Mouse (Mus musculus) thymus, postnatal 10 days (tissue): ENCODE measurements at regions not wholly inside any gene's neighbourhood (a gene's known extent, or its start where the extent isn't known, plus 50 kb on each side); places are given as distances from the start of the nearest gene placed in this dataset.

Source experiments
- DNase-seq, 2 experiments: peaks; one replicate each; pipeline ENCODE4 v3.0.0; 2021; ENCODE audit warnings: low spot score in 2 of 2

DNA sequence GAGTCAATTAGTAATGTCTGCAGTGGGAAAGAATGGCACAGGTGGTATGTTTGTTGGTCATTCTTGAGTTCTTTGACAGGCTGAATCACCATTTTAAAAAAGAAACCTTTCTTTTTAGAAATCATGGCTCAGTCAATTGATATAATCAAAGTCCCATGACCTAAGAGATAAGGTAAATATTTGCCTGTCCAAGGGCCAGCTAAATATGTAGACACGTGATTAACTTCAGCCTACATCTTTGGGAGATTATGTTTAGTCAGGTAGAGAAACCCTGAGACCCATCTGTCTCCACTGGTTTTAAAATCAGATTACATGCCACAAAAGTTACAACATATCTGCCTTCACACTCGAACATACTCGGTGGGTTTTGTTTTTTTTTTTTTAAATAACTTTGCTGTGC lies 128.6 kb upstream of the Kazn start:
- DNase-seq: no peak

DNA sequence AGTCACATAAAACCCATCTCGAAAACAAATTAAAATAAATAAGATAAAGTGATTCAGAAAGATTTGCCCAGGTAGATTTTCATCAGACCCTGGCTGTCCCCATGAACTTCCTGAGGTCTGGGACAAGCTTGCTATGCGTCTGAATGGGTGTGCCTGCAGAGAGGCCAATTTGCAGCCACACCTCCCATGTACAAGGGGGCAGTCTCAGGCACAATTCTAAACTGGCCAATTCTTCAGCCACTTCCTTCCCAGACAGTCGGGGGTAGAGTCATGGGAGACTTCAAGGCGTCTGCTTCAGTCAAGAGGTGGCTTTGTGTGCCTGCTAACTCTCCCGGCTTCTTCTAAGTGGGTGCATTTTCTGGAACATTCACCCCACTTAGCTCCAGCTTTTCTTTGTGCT lies 122.9 kb upstream of the Kazn start:
- no peak for DNase-seq

DNA sequence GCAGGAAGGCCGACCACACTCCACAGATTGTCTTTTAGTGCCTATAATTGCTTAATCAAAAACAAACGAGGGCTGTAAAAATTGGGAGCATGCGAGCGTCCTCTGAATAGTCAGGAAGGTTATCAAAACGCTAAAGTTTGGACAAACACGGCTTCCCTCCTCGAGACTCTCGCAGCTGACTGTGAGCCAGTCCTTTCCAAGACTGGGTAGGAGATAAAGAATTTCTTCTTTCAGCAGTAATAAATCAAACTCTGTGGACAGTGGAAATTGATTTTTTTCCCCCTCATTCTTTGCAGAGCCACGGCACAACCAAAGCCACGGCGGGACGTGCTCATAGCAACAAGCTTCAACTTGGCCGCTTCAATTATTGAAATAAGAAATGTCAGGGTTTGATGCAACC lies 119.7 kb upstream of the Kazn start:
- no peak for DNase-seq

DNA sequence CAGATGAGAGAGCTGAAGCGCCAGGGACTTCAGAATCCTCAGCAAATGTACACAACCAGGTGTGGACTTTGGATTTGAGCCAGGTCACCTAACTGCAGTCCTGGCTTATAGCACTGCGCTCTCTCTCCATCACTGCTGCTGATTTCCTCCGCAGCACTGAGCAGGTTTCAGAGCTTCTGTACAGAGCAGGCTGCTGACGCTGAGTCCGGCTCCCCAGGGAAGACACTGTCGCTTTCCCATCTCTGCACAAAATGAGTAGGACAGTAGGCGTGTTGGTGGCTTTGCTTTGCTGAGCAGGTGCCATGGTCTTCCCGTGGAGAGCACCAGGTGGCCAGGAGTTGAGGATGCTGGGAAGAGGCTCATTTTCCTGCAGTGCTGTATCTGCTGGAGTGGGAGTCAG lies 116.2 kb upstream of the Kazn start:
- no peak for DNase-seq

DNA sequence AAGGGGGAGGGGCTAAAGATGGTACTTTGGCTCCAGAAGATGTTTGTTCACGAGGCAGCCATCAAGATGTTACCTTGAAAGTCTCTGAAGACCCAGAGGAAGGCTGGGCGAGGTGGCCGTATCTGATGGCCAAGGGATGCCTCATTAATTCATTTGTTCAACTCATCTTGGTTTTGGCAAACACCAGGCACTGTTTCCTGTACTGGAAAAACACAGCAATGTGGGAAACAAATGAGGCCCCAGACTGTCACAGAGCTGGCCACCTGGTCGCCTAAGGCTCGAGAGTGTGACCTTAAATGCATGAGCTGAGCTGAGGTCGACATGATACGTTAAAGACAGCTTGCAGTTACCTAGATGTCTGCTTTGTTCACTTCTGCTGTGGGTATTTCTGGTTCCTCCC lies 114.3 kb upstream of the Kazn start:
- DNase-seq: no peak

DNA sequence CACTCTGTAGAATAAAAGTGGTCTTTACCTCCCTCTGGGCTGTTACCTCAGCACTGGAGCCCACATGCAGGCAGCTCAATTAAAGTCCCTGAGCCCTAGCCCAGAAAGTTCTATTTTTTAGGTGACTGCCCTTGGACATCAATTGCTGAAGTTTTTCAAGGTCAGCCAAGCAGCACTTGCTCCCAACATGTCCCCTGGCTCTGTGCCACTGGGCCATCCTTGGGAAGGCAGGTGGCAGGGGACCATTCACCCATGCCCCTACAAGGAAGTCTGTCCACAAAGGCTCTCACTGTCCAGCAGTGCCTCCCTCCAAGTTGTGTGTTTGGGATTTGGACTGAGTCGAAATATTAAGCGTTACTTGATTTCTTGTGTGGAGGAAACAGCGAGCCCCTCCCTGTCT lies 112.6 kb upstream of the Kazn start:
- DNase-seq: no peak

DNA sequence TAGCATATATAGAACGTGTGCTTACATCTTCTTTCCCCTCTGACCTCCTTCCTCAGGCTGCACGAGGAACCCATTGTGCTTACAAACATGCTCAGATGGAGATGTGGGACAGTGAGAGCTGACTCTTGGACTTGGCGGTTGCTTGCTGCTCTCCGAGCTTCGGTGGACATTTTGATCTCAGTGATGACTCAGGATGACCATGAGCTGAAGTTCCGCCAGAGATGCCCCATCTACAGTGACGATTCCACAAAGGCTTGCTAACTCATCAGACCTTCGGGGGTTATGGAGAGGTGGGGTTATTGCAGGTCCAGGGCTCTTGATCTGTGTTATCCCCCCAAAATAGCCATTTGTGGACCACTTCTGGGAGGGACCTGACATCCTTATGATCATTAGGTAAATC lies 111.8 kb upstream of the Kazn start:
- no peak for DNase-seq

DNA sequence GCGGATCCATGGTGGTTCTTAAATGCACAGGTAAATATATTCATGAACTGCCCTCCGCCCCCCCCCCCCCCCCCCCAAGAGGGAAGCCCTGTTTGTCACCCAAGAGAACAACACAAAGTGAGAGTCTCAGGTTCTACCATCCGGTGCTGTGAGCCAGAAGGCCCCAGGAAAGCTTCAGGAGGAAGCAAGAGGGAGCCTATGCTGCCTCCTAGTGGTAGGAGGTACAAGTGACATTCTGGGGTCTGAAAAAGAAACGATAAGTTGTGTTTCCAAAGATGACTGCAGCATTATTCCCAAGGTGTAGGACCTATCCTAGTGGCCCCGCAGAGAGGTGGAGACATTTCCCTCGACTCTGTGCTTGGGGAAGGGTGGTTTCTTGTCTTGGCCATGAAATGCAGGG lies 109.7 kb upstream of the Kazn start:
- DNase-seq: peak in 1 of 2 experiments; percentile 16

DNA sequence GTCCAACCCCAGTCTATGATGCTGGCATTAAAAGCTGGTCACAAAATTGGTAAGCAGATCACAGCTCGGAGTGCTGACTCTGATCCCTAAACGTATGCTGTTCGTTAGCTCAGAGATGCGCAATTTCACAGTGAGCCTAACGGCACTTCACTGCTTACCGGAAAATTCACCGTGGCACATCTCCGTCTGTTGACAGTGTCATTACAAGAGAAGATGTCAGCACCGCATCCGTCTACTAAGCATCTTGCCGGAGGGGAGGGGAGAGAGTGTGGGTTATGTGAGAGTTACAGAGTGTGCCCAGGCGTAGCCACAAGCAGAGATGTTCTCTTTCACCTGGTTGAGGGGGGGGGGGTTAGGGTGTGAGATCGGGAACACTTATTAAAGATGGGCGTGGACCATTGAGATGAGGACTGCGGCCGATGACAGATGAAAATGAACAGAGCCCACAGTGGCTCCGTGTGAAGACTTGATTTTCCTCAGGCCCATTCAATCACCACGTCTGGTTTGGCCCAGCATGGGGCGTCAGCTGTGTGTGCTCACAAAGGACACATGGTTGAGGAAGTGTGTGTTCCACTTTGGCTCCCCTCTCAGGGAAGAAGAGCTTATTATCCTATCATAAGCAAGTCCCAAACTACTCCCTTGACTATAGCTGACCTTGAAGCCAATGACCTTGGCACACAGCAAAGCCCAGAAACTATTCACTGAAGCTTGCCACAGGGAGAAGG lies 103.4 kb upstream of the Kazn start:
- DNase-seq: no peak

DNA sequence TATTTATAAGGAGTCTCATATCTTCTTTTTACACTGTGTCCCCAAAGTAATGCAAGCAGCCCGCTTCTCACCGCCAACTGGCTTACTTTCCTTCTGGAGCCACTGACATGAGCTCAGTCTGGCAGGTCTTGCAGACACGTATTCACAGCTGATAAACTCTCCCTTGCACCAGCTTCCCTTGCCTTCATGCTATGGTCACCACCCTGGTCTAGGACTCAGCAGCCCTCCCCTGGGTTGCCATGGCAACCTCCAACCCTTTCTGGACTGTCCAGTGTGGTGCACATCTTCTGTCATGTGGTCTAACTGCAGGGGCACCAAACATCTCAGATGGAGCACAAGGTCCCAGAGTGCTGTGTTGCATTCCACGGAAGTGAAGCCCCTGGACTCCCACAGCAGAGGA lies 102.1 kb upstream of the Kazn start:
- no peak for DNase-seq

DNA sequence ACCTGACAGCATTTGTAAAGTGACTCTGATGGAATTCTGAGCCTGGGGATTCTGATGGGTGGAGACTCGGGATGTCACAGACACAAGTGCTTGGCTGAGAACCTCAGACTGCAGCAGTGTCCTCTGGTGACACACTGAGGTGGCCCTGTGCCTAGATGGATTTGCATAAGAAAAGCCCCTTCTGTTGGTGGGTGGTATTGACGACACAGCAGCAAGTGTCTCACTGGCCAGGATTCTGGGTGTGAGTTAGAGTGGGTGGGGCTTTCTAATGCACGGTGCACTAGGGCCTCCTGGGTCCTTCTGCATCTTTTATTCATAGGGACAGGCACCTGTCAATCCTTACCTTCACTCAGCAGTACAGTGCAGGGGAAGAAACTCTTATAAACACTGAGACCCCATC lies 100.9 kb upstream of the Kazn start:
- DNase-seq: no peak

DNA sequence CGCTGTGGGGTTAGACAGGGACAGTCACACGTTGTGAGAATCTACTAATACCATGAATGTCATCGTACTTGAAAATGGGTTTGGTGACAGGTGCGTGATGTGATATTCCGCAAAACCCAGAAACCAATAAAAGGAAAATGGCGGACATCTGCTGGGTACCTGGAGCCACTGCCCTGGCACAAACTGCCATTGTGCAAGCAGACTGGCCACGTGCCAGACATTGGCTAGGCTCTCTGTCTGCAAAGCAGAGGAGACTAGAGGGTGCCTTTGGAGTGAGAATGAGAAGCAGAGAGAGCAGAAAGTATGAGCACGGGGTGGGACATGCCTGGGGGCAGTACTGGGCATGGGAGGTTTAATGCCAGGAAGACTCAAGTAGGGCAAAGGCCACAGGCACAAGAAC lies 98.5 kb upstream of the Kazn start:
- DNase-seq: no peak

DNA sequence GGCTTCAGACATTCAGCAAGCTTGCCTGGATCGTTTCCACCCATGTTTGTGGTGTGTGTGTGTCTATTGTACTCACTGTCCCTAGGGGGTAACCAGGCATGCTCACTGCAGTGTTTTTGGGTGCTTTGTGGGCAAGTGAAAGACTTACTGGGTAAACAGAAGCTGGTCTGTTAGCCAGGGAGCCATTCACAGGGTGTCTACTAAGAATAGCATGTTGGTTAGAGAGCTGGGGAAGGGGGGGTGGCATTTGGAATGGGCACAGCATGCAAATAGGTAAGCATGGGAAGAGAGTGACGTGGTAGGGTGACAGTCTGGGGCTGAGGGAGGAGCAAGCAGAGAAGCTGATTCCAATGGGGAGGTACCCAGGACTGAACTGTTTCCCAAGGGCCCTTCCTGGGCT lies 97.7 kb upstream of the Kazn start:
- DNase-seq: no peak

DNA sequence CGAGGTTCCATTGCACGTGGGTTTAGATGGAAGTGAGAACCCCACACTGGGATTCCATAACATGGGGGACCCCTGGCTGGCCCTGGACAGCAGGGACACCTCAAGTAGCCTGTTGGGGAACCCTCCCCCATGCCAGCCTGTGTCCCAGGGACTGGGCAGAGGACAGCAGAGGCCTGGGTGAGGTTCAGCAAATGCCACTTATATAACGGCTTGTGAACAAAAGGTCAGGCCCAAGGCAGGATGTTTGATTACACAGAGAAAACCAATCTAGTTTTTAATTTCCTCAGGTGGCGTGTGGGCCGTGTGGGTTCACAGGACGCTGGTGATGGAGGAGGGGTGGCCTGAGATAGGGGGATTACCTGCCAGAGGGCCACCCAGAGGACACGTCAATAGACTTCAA lies 94.9 kb upstream of the Kazn start:
- no peak for DNase-seq

DNA sequence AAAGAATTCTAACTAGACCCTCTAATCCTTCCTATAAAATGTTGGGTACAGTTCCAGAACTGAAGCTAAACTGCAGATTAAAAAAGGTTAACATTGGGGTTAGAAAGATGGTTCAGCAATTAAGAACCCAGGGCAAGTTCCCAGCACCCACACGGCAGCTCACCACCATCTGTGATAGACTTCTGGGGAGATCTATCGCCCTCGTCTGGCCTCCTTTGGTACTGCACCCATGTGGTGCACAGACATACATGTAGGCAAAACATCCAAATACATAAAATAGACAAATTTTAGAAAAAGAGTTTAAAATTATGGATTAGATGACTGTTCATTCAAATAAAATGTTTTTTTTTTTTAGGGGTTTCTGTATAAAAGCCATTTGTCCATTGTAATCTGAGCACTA lies 91.4 kb upstream of the Kazn start:
- no peak for DNase-seq

DNA sequence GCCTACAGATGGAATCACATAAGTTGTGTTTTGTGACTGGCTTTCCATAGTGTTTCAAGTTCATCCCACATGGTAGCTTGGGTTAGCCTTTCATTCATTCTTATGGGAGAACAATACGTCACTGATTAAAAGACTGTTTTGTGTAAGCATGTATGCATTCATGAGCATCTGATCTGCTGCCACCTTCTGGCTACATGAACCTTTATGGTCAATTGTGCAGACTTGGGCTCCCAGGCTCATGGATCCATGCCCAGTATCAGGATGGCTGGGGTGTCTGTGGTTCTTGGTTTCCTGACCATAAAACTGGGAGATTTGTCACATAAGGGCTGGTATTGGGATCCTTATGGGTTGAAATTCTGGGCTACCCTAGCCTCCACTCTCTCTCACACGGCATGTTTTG lies 90.4 kb upstream of the Kazn start:
- no peak for DNase-seq

DNA sequence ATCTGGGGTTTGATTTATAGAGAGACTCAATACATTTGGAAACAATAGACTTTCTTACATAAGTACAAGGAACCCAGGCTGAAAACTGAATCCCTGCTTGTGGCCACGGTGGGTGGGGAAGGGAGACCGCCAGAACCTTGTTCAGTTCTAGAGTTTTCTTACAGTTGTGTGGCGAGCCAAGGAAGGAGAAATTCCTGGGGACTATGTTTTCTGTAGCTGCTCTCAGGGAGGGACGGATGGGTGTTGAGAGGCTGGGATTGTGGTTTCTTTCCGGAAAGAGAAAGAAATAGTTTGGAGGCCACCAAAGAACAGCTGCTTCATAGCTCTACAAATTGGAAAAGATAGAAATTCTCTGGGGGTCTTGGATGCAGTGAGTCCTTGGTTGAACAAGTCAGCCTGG lies 87.3 kb upstream of the Kazn start:
- no peak for DNase-seq

DNA sequence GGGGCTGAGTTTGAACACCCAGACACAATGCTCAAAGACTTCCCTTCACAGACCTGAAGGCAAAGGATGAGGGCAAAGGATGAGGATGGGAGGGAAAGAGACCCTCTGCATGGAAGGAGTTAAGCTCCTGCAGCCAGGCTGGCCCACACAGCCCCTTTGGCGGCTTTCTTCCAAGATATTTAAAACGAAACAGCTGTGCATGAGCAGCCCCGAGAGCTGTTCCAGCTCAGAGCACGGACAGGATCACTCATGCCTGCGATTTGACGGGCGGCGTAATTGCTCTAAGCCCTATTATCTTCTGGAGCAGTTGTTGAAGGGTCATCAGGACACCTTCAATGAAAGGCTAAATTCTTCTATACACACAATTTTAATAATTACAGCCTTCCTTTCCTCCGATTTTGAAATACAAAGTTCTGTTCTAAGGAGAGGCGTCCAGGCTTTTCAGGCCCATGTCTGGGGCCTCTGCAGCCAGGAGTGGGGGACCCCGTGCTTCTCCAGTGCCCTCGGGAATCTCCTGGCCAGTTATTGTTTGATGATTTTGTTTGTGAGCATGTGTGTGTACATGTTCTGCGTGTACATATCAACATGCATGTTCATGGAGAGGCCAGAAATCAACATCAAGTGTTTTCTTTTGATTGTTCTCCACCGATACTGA lies 82.1 kb upstream of the Kazn start:
- no peak for DNase-seq

DNA sequence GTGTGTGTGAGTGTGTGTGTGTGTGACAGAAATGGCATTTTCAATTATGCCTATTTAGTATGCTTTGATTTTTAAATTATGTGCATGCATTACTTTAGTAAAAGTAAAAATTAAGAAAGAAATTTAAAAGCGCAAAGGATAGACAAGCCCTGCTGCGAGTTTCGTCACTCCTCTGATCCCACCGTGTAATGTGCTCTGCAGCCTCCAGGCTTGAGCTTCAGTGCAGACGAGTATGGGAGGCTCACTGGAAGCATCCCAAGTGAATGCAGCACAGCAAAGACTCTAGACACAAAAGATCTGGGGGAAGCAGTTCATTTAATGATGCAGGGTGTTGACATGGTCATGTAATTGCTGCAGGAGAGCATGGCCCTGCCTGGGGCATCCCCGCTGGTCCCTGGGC lies 71.1 kb upstream of the Kazn start:
- DNase-seq: no peak

DNA sequence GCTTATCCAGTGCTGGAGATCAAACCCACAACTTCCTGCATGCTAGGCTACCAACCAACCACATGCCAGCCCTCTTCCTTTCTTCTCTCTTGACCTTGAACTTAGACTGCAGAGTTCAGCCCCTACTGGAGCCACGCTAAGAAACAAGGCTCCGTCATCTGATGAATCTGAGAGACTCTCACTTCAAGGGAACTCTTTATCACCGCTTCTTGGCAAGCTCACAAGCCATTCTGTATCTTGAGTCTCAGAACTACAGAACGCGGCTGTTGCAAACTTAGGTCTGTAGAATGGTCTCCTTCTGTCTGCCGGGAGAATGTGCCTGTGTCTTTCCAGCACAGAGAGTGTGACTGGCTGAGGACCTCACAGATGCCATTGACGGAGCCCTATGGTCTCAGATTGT lies 69.1 kb upstream of the Kazn start:
- DNase-seq: no peak

DNA sequence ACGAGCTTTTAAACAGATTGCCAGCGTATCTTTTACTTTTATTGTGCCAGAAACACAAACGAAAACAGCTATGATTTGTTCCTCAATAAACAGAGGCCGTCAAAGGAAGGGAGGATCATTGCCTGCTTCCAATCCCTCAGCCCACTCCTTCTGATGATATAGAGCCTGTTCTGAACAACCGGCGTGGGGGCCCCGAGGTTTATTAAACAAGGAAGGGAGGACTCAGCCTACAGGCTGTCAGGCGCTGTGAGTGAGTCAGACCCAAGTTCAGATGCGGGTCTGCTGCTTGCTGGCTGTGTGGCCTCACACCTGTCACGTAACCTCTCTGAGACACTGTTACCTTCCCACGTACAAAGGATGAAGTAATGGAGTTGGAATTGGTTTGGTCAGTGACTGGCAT lies 68.1 kb upstream of the Kazn start:
- no peak for DNase-seq

DNA sequence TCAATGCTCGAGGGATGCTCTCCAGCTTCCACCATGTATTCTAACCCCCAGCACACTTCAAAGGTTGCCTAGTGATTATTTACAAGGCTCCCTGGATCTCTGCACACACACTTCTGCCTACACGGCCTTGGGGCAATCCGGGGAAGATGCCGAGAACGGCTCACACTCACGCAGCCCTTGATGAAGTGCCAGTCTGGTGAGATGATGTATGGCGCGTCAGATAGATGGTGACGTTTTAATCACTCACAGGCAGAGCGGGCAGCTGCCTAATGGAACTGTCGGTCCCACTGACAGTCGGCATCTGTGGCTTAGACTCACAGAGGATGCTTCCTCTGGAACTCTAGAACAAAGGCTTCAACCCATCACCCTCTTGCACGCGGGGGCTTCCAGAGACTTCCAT lies 66.9 kb upstream of the Kazn start:
- DNase-seq: no peak

DNA sequence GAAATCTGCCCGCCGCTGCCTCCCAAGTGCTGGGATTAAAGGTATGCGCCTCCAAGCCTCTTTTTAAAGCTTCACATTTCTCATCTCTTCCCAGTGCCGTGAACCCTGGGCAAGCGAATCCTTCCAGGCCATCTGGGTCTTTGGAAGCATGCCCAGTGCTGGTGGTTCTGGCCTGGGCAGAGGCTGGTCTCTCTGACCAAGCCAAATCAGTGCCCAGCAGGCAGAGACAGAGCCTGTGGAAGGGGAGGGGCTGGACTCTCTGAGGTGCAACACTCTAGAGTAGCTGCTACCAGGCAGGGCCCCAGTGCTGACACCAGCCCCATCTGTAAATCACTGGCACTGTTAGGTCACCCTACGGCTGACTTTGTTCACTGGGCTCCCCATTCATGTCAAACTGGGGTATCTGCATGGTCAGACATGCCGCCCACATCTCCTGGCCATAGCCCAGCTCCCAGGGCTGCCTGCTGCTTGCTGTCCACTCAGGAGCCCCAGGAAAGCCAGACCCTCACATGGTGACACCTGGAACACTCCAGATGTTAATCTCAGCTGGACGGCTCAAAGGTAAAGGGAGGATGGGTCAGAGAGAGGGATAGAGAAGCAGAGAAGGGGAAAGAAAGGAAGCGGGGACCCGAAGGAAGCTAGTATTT lies 64.3 kb upstream of the Kazn start:
- no peak for DNase-seq

DNA sequence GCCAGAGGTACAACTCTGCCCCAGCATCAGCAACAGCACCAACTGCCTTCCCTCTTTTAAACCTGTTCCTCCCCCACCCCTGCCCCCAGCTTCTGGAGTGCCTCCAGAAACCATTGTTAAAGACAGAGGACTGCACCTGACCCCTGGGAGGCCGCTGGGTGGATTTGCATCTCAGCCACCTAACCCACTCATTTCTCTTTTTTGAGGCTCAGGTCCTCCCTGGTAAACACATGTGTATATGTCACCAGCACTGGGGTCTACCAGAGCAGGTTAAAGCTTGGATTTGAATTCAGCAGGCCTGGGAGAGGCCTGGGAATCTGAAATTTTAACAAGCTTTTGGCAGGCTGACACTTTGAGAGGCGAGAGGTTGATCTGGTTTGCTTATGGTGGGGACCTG lies 63.5 kb upstream of the Kazn start:
- DNase-seq: no peak
